Mouse (Mus musculus) CD4-positive helper T cell, adult 2 months (primary cell): ENCODE results near the gene Myo3b.

Experiments used
- DNase-seq: peaks from one replicate; pipeline ENCODE4 v3.0.0-alpha.2; 2012; ENCODE audit warnings: low read depth, missing footprints, low spot score

The Myo3b gene

DNA sequence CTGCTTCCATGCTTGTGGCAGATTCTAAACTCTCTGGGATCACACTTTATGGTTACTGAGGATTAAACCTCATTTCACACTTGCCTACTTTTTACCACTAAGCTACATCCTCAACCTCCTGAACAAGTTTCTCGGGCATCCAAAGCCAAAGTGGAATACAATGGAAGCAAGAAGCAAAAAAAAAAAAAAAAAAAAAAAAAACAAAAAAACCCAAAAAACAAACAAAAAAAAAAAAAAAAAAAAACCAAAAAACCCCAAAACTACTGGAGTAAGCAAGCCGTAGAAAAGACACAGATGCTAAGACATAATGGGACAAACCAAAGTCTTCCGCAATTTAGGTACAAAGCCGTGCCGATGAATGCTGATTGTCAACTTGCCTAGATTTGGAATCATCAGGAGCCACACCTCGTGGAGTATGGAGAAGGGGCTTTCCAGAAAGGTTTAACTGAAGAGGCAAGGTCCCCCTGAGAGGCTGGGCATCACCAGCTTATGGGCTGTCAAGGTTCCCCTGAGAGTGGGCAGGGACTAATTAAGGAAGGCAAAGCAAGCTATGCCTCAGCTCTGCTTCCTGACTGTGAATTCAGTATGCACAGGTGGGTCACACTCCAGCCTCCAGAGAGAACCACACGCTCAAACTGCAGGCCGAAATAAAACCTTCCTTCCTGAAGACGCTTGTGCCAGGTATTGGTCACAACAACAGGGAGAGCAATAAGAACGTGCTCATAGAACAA is 313.7 kb downstream of the Myo3b start:
- no peak for DNase-seq

- DNase-seq: no peak
Measured at GRCm38 (mm10) chr2:70354056-70354455, 315.1 kb downstream of the Myo3b start.

GRCm38 (mm10) chr2:70355026-70355425 is 316.1 kb downstream of the Myo3b start:
- DNase-seq: no peak

DNA sequence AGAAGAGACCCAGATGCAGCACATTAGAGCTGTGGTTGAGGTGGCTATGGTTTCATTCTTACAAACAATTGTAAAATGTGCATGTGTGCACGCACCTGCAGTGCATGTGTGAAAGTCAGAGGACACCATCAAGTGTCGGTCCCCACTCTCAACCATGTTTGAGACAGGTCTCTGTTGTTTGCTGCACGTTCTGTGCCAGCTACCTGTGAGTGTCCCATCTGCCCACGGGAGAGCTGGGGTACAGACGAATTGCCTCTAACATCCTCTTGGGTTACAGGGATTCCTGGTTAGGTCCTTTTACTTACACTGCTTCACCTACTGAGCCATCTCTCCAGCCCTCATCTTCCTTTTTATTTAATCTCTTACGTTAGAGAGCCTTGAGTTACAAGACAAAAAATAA is 330.5 kb downstream of the Myo3b start:
- no peak for DNase-seq

DNA sequence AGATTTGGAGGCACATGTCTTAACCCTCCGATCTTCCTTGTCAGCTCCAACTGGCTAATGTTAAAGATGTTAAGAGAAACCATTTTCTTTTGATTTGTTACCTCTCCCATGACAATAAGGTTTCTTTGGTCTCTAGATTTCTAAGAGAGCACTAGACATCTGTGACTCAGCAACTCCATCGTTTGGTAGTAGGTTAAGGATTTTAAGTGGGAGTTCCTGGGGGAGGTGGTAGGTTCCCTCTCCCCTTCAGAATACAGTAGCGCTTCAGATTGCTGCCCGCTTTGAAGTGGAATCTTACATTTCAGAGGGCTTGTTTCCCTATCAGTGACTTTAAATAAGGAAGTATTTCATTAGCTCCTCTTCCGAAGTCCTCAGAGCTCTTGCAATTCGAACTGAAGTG is 340.4 kb downstream of the Myo3b start:
- no peak for DNase-seq

DNA sequence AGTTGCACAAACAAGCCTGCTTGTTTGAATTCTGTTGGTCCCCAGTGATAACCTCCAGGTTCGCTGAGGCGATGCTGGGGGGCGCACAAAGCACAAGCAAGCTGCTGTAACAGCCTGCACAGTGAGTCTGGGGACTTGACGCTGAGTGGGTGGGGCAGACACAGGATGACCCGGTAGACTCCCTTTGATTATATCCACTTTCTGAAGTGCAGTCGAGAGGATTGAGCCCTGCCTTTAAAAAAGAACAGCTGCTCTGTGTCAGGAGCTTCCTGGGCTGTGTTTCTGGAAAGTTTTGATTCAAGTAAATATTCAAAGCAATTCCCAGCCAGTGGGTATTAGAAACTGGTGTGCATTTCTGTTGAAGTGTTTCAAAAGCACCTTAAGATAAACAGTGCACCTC is 341.0 kb downstream of the Myo3b start:
- no peak for DNase-seq

DNA sequence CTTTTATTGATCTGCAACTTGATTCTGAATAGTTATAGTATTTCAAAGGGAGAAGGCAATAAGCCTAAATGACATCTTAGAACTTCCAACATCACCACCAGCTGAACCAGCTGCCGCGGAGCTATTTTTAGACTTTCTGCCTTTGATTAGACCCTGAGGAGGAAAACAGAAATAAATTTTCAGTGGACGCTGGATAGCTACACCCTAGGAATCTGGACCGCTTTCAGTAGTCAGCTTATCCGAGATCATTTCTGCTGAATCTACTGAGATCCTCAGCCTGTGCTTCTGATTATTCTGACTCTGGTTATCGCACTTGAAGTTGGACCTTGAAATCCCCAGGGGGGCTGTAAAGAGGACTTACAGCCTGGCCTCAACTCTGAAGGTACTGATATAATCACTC is 349.7 kb downstream of the Myo3b start:
- no peak for DNase-seq

GRCm38 (mm10) chr2:70389162-70389561 is 350.2 kb downstream of the Myo3b start:
- DNase-seq: no peak

DNA sequence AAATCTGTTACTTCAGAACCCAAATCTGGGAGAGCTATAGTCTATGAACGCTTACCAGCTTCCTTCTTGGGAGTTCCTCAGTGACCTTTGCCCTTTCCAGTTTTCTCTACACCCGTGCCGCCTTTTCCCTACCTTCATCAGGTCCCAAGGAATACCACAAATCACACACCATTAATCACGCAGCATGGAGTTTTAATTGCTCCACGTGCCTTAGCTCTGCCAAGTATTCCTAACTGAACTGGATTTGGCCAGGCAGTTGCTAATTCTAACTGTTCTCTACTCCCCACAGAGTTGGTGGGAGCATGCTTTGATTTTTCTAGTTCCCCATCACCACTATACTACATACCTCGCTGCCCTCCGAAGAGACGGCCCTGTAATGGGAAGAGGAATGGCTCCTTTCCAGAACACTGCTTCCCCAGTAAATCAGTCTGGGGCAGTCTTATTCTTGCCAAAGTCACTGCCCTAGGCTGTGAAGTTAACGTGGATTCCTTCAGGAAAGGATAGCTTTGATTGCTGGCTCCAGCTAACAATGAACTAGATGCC is 358.9 kb downstream of the Myo3b start:
- DNase-seq: no peak

GRCm38 (mm10) chr2:70399441-70400115 is 360.7 kb downstream of the Myo3b start:
- no peak for DNase-seq

- no peak for DNase-seq
Measured at GRCm38 (mm10) chr2:70400321-70400720, 361.4 kb downstream of the Myo3b start.

DNA sequence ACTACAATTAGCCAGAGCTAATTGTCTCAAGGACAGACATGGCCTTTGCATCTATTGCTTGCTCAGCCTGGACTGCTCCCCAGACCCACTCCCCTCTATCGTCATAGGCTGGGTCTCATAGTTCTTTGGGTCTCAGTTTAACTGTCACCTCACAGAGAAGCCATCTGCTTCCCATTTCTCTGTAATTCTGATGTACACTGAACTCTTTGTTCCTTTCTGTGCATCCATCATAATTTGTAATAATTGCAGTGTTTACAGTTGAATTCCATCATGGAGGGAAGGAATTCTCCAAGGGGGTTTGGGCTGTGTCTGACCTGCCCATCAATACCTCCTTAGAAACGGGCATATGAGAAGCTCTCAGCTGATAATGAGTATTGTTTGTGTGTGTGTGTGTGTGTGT is 365.4 kb downstream of the Myo3b start:
- no peak for DNase-seq

DNA sequence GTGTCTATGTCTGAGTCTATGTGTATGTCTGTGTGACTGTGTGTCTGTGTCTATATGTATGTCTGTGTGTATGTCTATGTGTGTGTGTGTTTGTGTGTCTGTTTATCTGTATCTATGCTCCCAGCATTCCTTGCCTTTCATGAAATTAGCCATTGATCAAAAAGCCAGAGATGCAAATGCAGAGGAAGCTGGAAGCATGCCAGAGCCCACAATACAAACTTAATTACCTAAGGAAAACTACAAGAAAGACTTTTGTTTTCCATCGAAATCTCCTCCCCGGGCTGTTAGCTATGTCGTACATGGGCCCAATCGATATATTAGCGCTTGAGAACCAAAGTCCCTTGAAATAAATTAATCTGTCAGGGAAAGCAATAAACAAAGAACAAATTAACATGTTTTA is 367.9 kb downstream of the Myo3b start:
- no peak for DNase-seq

GRCm38 (mm10) chr2:70407729-70408128 is 368.8 kb downstream of the Myo3b start:
- no peak for DNase-seq

GRCm38 (mm10) chr2:70410298-70410885 is 371.5 kb downstream of the Myo3b start:
- DNase-seq: no peak

- DNase-seq: no peak
Measured at GRCm38 (mm10) chr2:70412315-70412714, 373.4 kb downstream of the Myo3b start.

DNA sequence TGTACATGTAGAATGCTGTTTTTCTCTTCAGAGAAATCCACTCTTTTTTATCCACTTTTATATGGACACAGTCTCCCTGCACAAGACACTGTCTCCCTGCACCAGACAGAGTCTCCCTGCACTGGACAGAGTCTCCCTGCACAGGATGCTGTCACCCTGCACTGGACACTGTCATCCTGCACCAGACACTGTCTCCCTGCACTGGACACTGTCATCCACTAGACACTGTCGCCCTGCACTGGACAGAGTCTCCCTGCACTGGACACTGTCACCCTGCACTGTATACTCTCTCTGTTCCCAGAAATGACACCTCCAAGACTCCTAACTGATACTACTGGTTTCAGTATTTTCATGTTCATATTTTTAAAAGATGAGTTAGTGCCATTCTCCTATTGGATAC is 375.5 kb downstream of the Myo3b start:
- no peak for DNase-seq

DNA sequence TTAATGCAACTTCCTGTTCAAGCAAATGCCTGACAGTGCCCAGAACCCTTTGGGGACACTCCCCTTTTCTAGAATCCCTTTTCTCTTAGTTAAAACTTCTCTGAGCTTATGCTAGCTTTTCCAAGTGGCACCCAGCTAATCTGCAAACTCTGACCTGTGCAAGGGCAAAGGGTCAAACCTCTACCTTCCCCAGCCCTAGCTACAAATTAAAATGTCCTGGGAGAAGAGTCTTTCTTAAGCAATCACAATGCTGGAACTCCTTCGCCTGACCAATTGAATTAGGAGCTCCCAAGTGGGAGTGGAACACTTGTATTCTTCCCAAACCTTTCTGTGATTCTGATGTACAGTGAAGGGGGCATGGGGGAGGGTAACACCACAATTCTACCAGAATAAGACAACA is 376.6 kb downstream of the Myo3b start:
- no peak for DNase-seq

- no peak for DNase-seq
Measured at GRCm38 (mm10) chr2:70419336-70419735, 380.4 kb downstream of the Myo3b start.

GRCm38 (mm10) chr2:70421144-70421874 is 382.4 kb downstream of the Myo3b start:
- no peak for DNase-seq

DNA sequence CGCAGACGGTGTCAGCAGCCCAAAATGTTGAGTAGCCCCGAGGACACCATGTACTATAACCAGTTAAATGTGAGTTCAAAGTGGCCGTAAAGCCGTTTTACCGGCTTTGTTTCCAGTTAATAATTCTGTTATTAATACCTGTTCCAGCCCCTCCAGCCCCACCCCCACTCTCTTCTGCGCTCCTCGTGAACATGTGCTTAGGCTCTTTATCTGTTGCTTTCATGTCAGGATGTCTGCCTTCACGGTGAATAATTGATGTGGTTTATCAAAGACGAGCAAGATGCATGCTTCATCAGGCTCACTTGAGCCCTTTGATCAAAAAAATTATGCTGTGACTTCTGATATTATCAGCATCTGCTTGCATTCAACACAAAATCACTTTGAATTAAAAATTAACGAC is 386.7 kb downstream of the Myo3b start:
- DNase-seq: peak; percentile 85

DNA sequence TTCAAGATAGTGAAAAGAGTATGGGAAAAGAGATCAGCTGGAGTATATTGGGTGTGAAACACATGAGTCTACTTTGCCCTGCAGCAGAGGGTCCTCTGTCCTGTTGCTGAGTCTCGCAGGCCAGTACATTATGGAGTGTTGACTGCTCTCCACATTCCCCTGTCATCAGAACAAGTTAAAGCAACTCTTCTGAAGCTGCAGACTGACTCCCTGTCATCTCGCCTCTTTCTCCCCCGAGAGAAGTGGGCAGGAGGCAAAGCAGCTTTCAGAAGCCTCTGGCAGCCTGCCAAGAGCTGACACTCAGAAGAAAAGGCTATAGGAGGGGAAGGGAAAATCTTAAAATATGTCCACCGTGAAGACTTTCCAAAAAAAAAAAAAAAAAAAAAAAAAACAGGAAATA is 404.1 kb downstream of the Myo3b start:
- no peak for DNase-seq
